Mouse (Mus musculus) embryonic facial prominence, embryonic 12.5 days (tissue): ENCODE measurements at regions not wholly inside any gene's neighbourhood (a gene's known extent, or its start where the extent isn't known, plus 50 kb on each side); places are given as distances from the start of the nearest gene placed in this dataset.
A peak's percentile ranks its signal among the peaks of the same experiment; 100 is the strongest.

ENCODE experiments used
- ATAC-seq: fragments of 200-750 bp; cut with Nextera tagmentation; 2 replicates; pipeline ENCODE4 v1.8.0; 2017; ENCODE audit not compliant: insufficient number of reproducible peaks, insufficient read depth, low FRiP score, low TSS enrichment
- H3K27ac ChIP-seq: fragments of 300-500 bp; sonication (generic); 2 replicates; pipeline ENCODE4 v1.5.1; 2016; ENCODE audit warnings: mild to moderate bottlenecking
- H3K27me3 ChIP-seq: fragments of 300-500 bp; sonication (generic); 2 replicates; pipeline ENCODE4 v1.6.1; 2016; ENCODE audit warnings: mild to moderate bottlenecking, moderate library complexity
- H3K36me3 ChIP-seq: fragments of 300-500 bp; sonication (generic); 2 replicates; pipeline ENCODE4 v1.6.1; 2016; ENCODE audit warnings: mild to moderate bottlenecking
- H3K4me1 ChIP-seq: fragments of 300-500 bp; sonication (generic); 2 replicates; pipeline ENCODE4 v1.6.1; 2016
- H3K4me2 ChIP-seq: fragments of 300-500 bp; sonication (generic); replicated peaks from 2 replicates; pipeline ENCODE4 v1.6.1; 2016; ENCODE audit warnings: mild to moderate bottlenecking, moderate library complexity
- H3K4me3 ChIP-seq: fragments of 300-500 bp; sonication (generic); 2 replicates; pipeline ENCODE4 v1.5.1; 2016; ENCODE audit warnings: mild to moderate bottlenecking
- H3K9ac ChIP-seq: fragments of 300-500 bp; sonication (generic); 2 replicates; pipeline ENCODE4 v1.6.1; 2016; ENCODE audit warnings: mild to moderate bottlenecking, moderate library complexity
- H3K9me3 ChIP-seq: fragments of 300-500 bp; sonication (generic); 2 replicates; pipeline ENCODE4 v1.6.1; 2016; ENCODE audit warnings: mild to moderate bottlenecking, moderate library complexity
- WGBS: fragments of 180-500 bp; shearing (Covaris S2); methylation state at CpG from one replicate; pipeline ENCODE4 v1.1.7; 2016; 5-methylcytosine and 5-hydroxymethylcytosine counted together

GRCm38 (mm10) chr5:111506821-111507220, 89.7 kb downstream of the Mn1 start:
- WGBS: 71% methylated on average over 6 of the region's 6 CpGs
- H3K9me3 ChIP-seq: no peaks in the 10 kb centered on the region
- H3K4me1 ChIP-seq: peaks cover 32% of the 10 kb centered on the region
- no peak for ATAC-seq
- no peak overlapping the region for H3K9ac ChIP-seq
- H3K27me3 ChIP-seq: no peaks in the 10 kb centered on the region
- H3K27ac ChIP-seq: 0 out of 2 replicates have a peak overlapping the region, but pooled peaks have one; percentile 20
- H3K4me3 ChIP-seq: no peak overlapping the region
- H3K4me2 ChIP-seq: no peak overlapping the region
- H3K36me3 ChIP-seq: no peaks in the 10 kb centered on the region

- Histone ChIP-seq H3K36me3 (no peaks in the 10 kb centered on the region), H3K4me1 (peaks cover 37% of the 10 kb centered on the region), H3K27me3 (no peaks in the 10 kb centered on the region), H3K9ac (no peak overlapping the region), H3K9me3 (no peaks in the 10 kb centered on the region), H3K27ac (no peak overlapping the region), H3K4me2 (no peak overlapping the region), H3K4me3 (no peak overlapping the region)
- no peak for ATAC-seq
- 93% methylated on average over 2 of the region's 2 CpGs for WGBS
Measured at GRCm38 (mm10) chr5:111507332-111507731, 90.2 kb downstream of the Mn1 start.

GRCm38 (mm10) chr5:111509014-111509561, 91.9 kb downstream of the Mn1 start:
- Histone ChIP-seq H3K9me3 (no peaks in the 10 kb centered on the region), H3K9ac (peak overlapping the region; percentile 31), H3K4me3 (peak overlapping the region; percentile 24), H3K27ac (peak overlapping the region; percentile 51), H3K4me2 (peak overlapping the region; percentile 39), H3K4me1 (peaks cover 44% of the 10 kb centered on the region), H3K36me3 (no peaks in the 10 kb centered on the region), H3K27me3 (no peaks in the 10 kb centered on the region)
- peak; percentile 65 for ATAC-seq
- WGBS: 2% methylated on average over 18 of the region's 21 CpGs

GRCm38 (mm10) chr5:111509575-111510057, 92.5 kb downstream of the Mn1 start:
- no peak for ATAC-seq

GRCm38 (mm10) chr5:111510183-111510878, 93.2 kb downstream of the Mn1 start:
- Histone ChIP-seq H3K27me3 (no peaks in the 10 kb centered on the region), H3K4me1 (peaks cover 44% of the 10 kb centered on the region), H3K36me3 (no peaks in the 10 kb centered on the region), H3K9ac (no peak overlapping the region), H3K4me3 (no peak overlapping the region), H3K4me2 (no peak overlapping the region; the same call in 1 of the 2 replicates), H3K9me3 (no peaks in the 10 kb centered on the region), H3K27ac (no peak overlapping the region)
- no peak for ATAC-seq
- WGBS: 59% methylated on average over 5 of the region's 5 CpGs

More at GRCm38 (mm10) chr5:111509575-111510057, 92.5 kb downstream of the Mn1 start:
- Histone ChIP-seq H3K9me3 (no peaks in the 10 kb centered on the region), H3K4me1 (peaks cover 44% of the 10 kb centered on the region), H3K4me2 (peak overlapping the region; percentile 39), H3K4me3 (peak overlapping the region; percentile 24), H3K9ac (peak overlapping the region; percentile 31; the same call in 1 of the 2 replicates), H3K27ac (peak overlapping the region; percentile 51; the same call in 1 of the 2 replicates), H3K36me3 (no peaks in the 10 kb centered on the region), H3K27me3 (no peaks in the 10 kb centered on the region)
- WGBS: 11% methylated on average over 9 of the region's 9 CpGs

GRCm38 (mm10) chr5:111510879-111511231, 93.7 kb downstream of the Mn1 start:
- WGBS: 57% methylated on average over 6 of the region's 6 CpGs
- ATAC-seq: no peak
- Histone ChIP-seq H3K27ac (no peak overlapping the region), H3K4me2 (no peak overlapping the region), H3K4me3 (no peak overlapping the region), H3K36me3 (no peaks in the 10 kb centered on the region), H3K27me3 (no peaks in the 10 kb centered on the region), H3K9me3 (no peaks in the 10 kb centered on the region), H3K4me1 (peaks cover 44% of the 10 kb centered on the region), H3K9ac (no peak overlapping the region)

- Histone ChIP-seq H3K4me2 (no peak overlapping the region), H3K4me1 (peaks cover 37% of the 10 kb centered on the region)
Measured at GRCm38 (mm10) chr5:111511982-111512381, 94.8 kb downstream of the Mn1 start.

GRCm38 (mm10) chr5:111513976-111514375, 96.8 kb downstream of the Mn1 start:
- 85% methylated on average over 6 of the region's 6 CpGs for WGBS
- no peaks in the 10 kb centered on the region for H3K9me3 ChIP-seq
- H3K9ac ChIP-seq: no peak overlapping the region
- no peaks in the 10 kb centered on the region for H3K36me3 ChIP-seq
- no peak overlapping the region for H3K27ac ChIP-seq
- no peaks in the 10 kb centered on the region for H3K27me3 ChIP-seq
- peaks cover 27% of the 10 kb centered on the region for H3K4me1 ChIP-seq
- H3K4me3 ChIP-seq: no peak overlapping the region
- H3K4me2 ChIP-seq: no peak overlapping the region
- ATAC-seq: no peak

More at GRCm38 (mm10) chr5:111511982-111512381, 94.8 kb downstream of the Mn1 start:
- Histone ChIP-seq H3K27me3 (no peaks in the 10 kb centered on the region), H3K4me3 (no peak overlapping the region), H3K9me3 (no peaks in the 10 kb centered on the region), H3K36me3 (no peaks in the 10 kb centered on the region), H3K27ac (no peak overlapping the region), H3K9ac (no peak overlapping the region)
- no peak for ATAC-seq
- WGBS: 18% methylated on average over 10 of the region's 10 CpGs

GRCm38 (mm10) chr5:111519059-111519458, 101.9 kb downstream of the Mn1 start:
- ATAC-seq: no peak
- Histone ChIP-seq H3K4me1 (peaks cover 20% of the 10 kb centered on the region), H3K36me3 (no peaks in the 10 kb centered on the region), H3K9ac (no peak overlapping the region), H3K27me3 (no peaks in the 10 kb centered on the region), H3K4me2 (no peak overlapping the region), H3K27ac (no peak overlapping the region), H3K4me3 (no peak overlapping the region), H3K9me3 (no peaks in the 10 kb centered on the region)
- 65% methylated on average over 3 of the region's 3 CpGs for WGBS

- H3K4me1 ChIP-seq: peaks cover 20% of the 10 kb centered on the region
- H3K4me2 ChIP-seq: no peak overlapping the region
- no peaks in the 10 kb centered on the region for H3K27me3 ChIP-seq
- H3K36me3 ChIP-seq: no peaks in the 10 kb centered on the region
- H3K9me3 ChIP-seq: no peaks in the 10 kb centered on the region
- ATAC-seq: no peak
- H3K27ac ChIP-seq: peak overlapping the region; percentile 67; the same call in 1 of the 2 replicates
- 18% methylated on average over 7 of the region's 7 CpGs for WGBS
- no peak overlapping the region for H3K4me3 ChIP-seq
- H3K9ac ChIP-seq: no peak overlapping the region
Measured at GRCm38 (mm10) chr5:111519500-111520041, 102.4 kb downstream of the Mn1 start.

- ATAC-seq: no peak
- H3K9ac ChIP-seq: no peak overlapping the region
- no peak overlapping the region for H3K4me2 ChIP-seq
- H3K27me3 ChIP-seq: no peaks in the 10 kb centered on the region
- H3K4me1 ChIP-seq: peaks cover 20% of the 10 kb centered on the region
- H3K9me3 ChIP-seq: no peaks in the 10 kb centered on the region
- H3K36me3 ChIP-seq: no peaks in the 10 kb centered on the region
- WGBS: 71% methylated on average over 2 of the region's 2 CpGs
- H3K4me3 ChIP-seq: no peak overlapping the region
- H3K27ac ChIP-seq: peak overlapping the region; percentile 12; the same call in 1 of the 2 replicates
Measured at GRCm38 (mm10) chr5:111521866-111522265, 104.7 kb downstream of the Mn1 start.

- H3K4me3 ChIP-seq: no peak overlapping the region
- no peak overlapping the region for H3K4me2 ChIP-seq
- no peak overlapping the region for H3K27ac ChIP-seq
- 45% methylated on average over 7 of the region's 7 CpGs for WGBS
- no peaks in the 10 kb centered on the region for H3K9me3 ChIP-seq
- H3K9ac ChIP-seq: no peak overlapping the region
- H3K27me3 ChIP-seq: no peaks in the 10 kb centered on the region
- H3K4me1 ChIP-seq: peaks cover 20% of the 10 kb centered on the region
- no peaks in the 10 kb centered on the region for H3K36me3 ChIP-seq
- ATAC-seq: peak; percentile 42
Measured at GRCm38 (mm10) chr5:111522586-111522985, 105.4 kb downstream of the Mn1 start.
